17 mouse cellular contexts compared by ENCODE assay signal in genomic region chr2:116908268-116908667, GRCm38 (mm10). TPM values are rescaled to one million over a fixed set of nuclear protein-coding genes. Genes with fewer than 3 reads are reported as not detected.
DNase-seq lines count a peak whose midpoint lies in the region; ATAC-seq lines count a peak whose summit lies in the region.
"Had no signal": no experiment of that assay in that cellular context is flagged by ENCODE, and none has a peak within 500 bp of the region (broad histone marks: within the 10 kb centered on the region; RNA-seq: fewer than 3 reads in every experiment).

No protein-coding gene starts in this region.

- H3K4me2 ChIP-seq in forebrain, embryonic 15.5 days (replicated peaks), result no peak overlapping the region
- no peak overlapping the region for H3K4me2 ChIP-seq in forebrain, embryonic 12.5 days
- no peak overlapping the region for H3K4me2 ChIP-seq in intestine, embryonic 16.5 days (ENCODE audit: low read depth, low read length)
- H3K4me2 ChIP-seq: heart, embryonic 13.5 days had no signal

- no peaks in the 10 kb centered on the region for H3K9me3 ChIP-seq in forebrain, embryonic 15.5 days
- no peaks in the 10 kb centered on the region for H3K9me3 ChIP-seq in forebrain, embryonic 12.5 days
- H3K9me3 ChIP-seq in intestine, embryonic 16.5 days (ENCODE audit: control insufficient read depth, low read length), result no peaks in the 10 kb centered on the region
- H3K9me3 ChIP-seq: heart, embryonic 13.5 days had no signal

- no peaks in the 10 kb centered on the region for H3K27me3 ChIP-seq in forebrain, embryonic 15.5 days
- H3K27me3 ChIP-seq in forebrain, embryonic 12.5 days, result no peaks in the 10 kb centered on the region
- no peaks in the 10 kb centered on the region for H3K27me3 ChIP-seq in intestine, embryonic 16.5 days (replicated peaks; ENCODE audit: control insufficient read depth, insufficient read depth, low read length)
- H3K27me3 ChIP-seq: heart, embryonic 13.5 days had no signal

- H3K9ac ChIP-seq in forebrain, embryonic 15.5 days (replicated peaks), result no peak overlapping the region
- H3K9ac ChIP-seq in forebrain, embryonic 12.5 days, result no peak overlapping the region
- no peak overlapping the region for H3K9ac ChIP-seq in intestine, embryonic 16.5 days (ENCODE audit: low read depth, low read length)
- H3K9ac ChIP-seq: heart, embryonic 13.5 days; liver, embryonic 14.5 days had no signal

- 78% methylated on average over 8 of the region's 8 CpGs for WGBS in forebrain, embryonic 15.5 days
- WGBS in forebrain, embryonic 12.5 days, result 85% methylated on average over 8 of the region's 8 CpGs
- 69% methylated on average over 8 of the region's 8 CpGs for WGBS in intestine, embryonic 16.5 days

- no peaks in the 10 kb centered on the region for H3K4me1 ChIP-seq in forebrain, embryonic 15.5 days
- no peaks in the 10 kb centered on the region for H3K4me1 ChIP-seq in forebrain, embryonic 12.5 days
- H3K4me1 ChIP-seq in intestine, embryonic 16.5 days (ENCODE audit: control insufficient read depth, insufficient read depth, low read length), result no peaks in the 10 kb centered on the region
- H3K4me1 ChIP-seq: heart, embryonic 13.5 days had no signal

- ATAC-seq in forebrain, embryonic 15.5 days (replicated peaks), result peak; percentile 73
- ATAC-seq in forebrain, embryonic 12.5 days (ENCODE audit: low FRiP score), result no peak
- no peak for ATAC-seq in intestine, embryonic 16.5 days

- intact Hi-C loops in left cerebral cortex, postnatal 4 days (cut with DNase I), result no loop called here

- no peak overlapping the region for H3K4me3 ChIP-seq in forebrain, embryonic 15.5 days
- no peak overlapping the region for H3K4me3 ChIP-seq in forebrain, embryonic 12.5 days (replicated peaks)
- no peak overlapping the region for H3K4me3 ChIP-seq in intestine, embryonic 16.5 days (ENCODE audit: low read length)
- H3K4me3 ChIP-seq: heart, embryonic 13.5 days had no signal

- peak; percentile 78 for DNase-seq in left cerebral cortex, postnatal 4 days
- no peak for DNase-seq in left cerebral cortex, adult 11 months (ENCODE audit: low spot score)
- peak; percentile 62 to 69 for DNase-seq in cerebellum, postnatal 14 days
- peak; percentile 43 to 53 for DNase-seq in layer of hippocampus, postnatal 36 days
- DNase-seq in adipocyte (ENCODE audit: low spot score), result no peak
- DNase-seq: adrenal gland, postnatal 25 days; kidney, postnatal 14 days; lung, postnatal 36 days; right cerebral cortex, postnatal 14 days; thymus, postnatal 14 days had no signal

- H3K27ac ChIP-seq in forebrain, embryonic 15.5 days (replicated peaks), result no peak overlapping the region
- H3K27ac ChIP-seq in forebrain, embryonic 12.5 days, result no peak overlapping the region
- no peak overlapping the region for H3K27ac ChIP-seq in intestine, embryonic 16.5 days (ENCODE audit: low read length)
- H3K27ac ChIP-seq: heart, embryonic 13.5 days; liver, embryonic 14.5 days had no signal

- no peaks in the 10 kb centered on the region for H3K36me3 ChIP-seq in forebrain, embryonic 15.5 days
- H3K36me3 ChIP-seq in forebrain, embryonic 12.5 days (replicated peaks), result no peaks in the 10 kb centered on the region
- no peaks in the 10 kb centered on the region for H3K36me3 ChIP-seq in intestine, embryonic 16.5 days (ENCODE audit: control insufficient read depth, insufficient read depth, low read length)
- H3K36me3 ChIP-seq: heart, embryonic 13.5 days had no signal

RNA-seq across cellular contexts. Expression of gene Tmco5, which starts 29.8 kb away (rescaled TPM):
- not detected in 2 replicates for polyA plus RNA-seq in forebrain, embryonic 15.5 days (2015; fragmentation: Nextera tagmentation; extraction: Ambion mirVana)
- polyA plus RNA-seq in forebrain, embryonic 12.5 days (2016; fragmentation: Nextera tagmentation; extraction: Ambion mirVana), result not detected in 2 replicates
- under 1 TPM; 0.34 to 0.72 TPM for total RNA-seq in left cerebral cortex, postnatal 4 days (2021)
- 1 to 10 TPM; 1.2 to 1.3 TPM for total RNA-seq in layer of hippocampus, postnatal 36 days (2021)
- polyA plus RNA-seq in intestine, embryonic 16.5 days (2015; fragmentation: Nextera tagmentation; extraction: Ambion mirVana), result not detected in 2 replicates
- total RNA-seq: adrenal gland, postnatal 25 days; neutrophil, adult 5-6 weeks had no signal
- polyA plus RNA-seq: embryonic facial prominence, embryonic 14.5 days; heart, embryonic 13.5 days; liver, embryonic 14.5 days had no signal

Comparison
In these comparisons a context has a peak if more than half of its experiments do, and no peak if none do; other contexts are left out.
1. DNase-seq: peak in left cerebral cortex, postnatal 4 days (single experiment), cerebellum, postnatal 14 days (2 of 2) and layer of hippocampus, postnatal 36 days (2 of 2); none in left cerebral cortex, adult 11 months (single experiment) and adipocyte (single experiment).